Comparison of ENCODE assay signal across 21 mouse cellular contexts in the genomic region with DNA sequence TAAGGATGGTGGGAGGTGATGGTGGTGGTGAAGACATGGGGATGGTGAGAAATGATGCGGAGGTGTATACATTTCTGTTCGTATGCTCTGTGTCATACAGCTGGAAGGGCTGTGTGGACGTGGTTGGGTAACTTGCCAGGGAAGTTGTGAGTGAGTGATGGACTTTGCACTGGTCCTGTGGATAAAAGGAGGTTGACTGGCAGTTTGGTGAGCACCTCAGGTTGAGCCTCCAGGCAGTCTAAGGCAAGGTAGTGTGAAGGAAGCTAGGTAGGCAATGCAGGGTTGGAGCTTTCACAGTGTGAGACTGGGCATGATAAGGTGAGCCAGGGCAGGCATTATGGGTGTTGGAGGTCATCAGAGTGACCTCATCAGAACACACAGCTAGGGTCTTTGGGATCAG. TPM values are rescaled to one million over a fixed set of nuclear protein-coding genes. Genes with fewer than 3 reads are reported as not detected.
A peak's percentile ranks its signal among the peaks of the same experiment; 100 is the strongest.
DNase-seq lines count a peak whose midpoint lies in the region; ATAC-seq and TF ChIP-seq lines count a peak whose summit lies in the region.
"Had no signal": no experiment of that assay in that cellular context is flagged by ENCODE, and none has a peak within 500 bp of the region (broad histone marks: within the 10 kb centered on the region; RNA-seq: fewer than 3 reads in every experiment).

No protein-coding gene starts in this region.

- H3K27ac ChIP-seq in kidney, adult 2 months (ENCODE audit: insufficient read depth, low read depth, low read length) = no peak overlapping the region
- H3K27ac ChIP-seq in liver, adult 2 months (replicated peaks; ENCODE audit: insufficient read depth, low read depth, low read length) = no peak overlapping the region
- H3K27ac ChIP-seq in liver, embryonic 12.5 days = no peak overlapping the region
- 0 out of 2 replicates have a peak overlapping the region, but pooled peaks have one; percentile 23 for H3K27ac ChIP-seq in neural tube, embryonic 11.5 days (ENCODE audit: low read depth, low read length)
- H3K27ac ChIP-seq: embryonic facial prominence, embryonic 12.5 days; forebrain, embryonic 12.5 days; heart, embryonic 10.5 days had no signal

- no peaks in the 10 kb centered on the region for H3K79me2 ChIP-seq in liver, adult 2 months (ENCODE audit: control insufficient read depth, insufficient read depth, low read length)

- peak; percentile 56 for DNase-seq in kidney, adult 2 months
- DNase-seq in kidney, postnatal 10 days = no peak
- DNase-seq in liver, adult 2 months (ENCODE audit: extremely low read depth, low read depth, low spot score) = peak; percentile 65
- DNase-seq in neural tube, embryonic 11.5 days (ENCODE audit: low spot score) = no peak
- DNase-seq in neural tube, embryonic 10.5 days (ENCODE audit: extremely low spot score, low spot score) = no peak
- DNase-seq in left cerebral cortex, postnatal 10 days (ENCODE audit: extremely low spot score in 1 of 2, low spot score in 2 of 2) = no peak
- DNase-seq: adrenal gland, postnatal 14 days; cerebellum, adult 11-12 months; cerebellum, adult 9-10 months; cerebellum, postnatal 25 days; gastrocnemius, postnatal 10 days; heart, adult 18-20 months; heart, postnatal 10 days; heart, postnatal 4 days had no signal

- H3K4me1 ChIP-seq in kidney, adult 2 months (ENCODE audit: control insufficient read depth, insufficient read depth, low read length) = 0 out of 2 replicates have a peak, but pooled peaks cover 3% of the 10 kb centered on the region
- H3K4me1 ChIP-seq in liver, adult 2 months (ENCODE audit: control insufficient read depth, insufficient read depth, low read length) = peaks cover 2% of the 10 kb centered on the region; the same call in 1 of the 2 replicates
- peaks cover 14% of the 10 kb centered on the region for H3K4me1 ChIP-seq in liver, embryonic 12.5 days
- H3K4me1 ChIP-seq in neural tube, embryonic 11.5 days (ENCODE audit: control insufficient read depth, insufficient read depth, low read length) = peaks cover 34% of the 10 kb centered on the region

- no peak for ATAC-seq in liver, embryonic 12.5 days
- no peak for ATAC-seq in neural tube, embryonic 11.5 days (ENCODE audit: insufficient read depth, low FRiP score, low TSS enrichment)
- ATAC-seq: activated CD4-positive, CD25-positive, alpha-beta regulatory T cell, adult 4 months; forebrain, embryonic 16.5 days; Patski had no signal

- 87% methylated on average over 3 of the region's 3 CpGs for WGBS in kidney, adult 2 months
- WGBS in liver, adult 2 months = 45% methylated on average over 3 of the region's 3 CpGs
- WGBS in liver, embryonic 12.5 days (ENCODE audit: insufficient replicate concordance) = 87% methylated on average over 3 of the region's 3 CpGs
- 95% methylated on average over 3 of the region's 3 CpGs for WGBS in neural tube, embryonic 11.5 days

- no peak overlapping the region for H3K4me2 ChIP-seq in liver, embryonic 12.5 days
- H3K4me2 ChIP-seq in neural tube, embryonic 11.5 days (ENCODE audit: low read depth) = no peak overlapping the region
- H3K4me2 ChIP-seq: embryonic facial prominence, embryonic 12.5 days; forebrain, embryonic 12.5 days had no signal

- H3K27me3 ChIP-seq in kidney, adult 2 months (replicated peaks; ENCODE audit: control insufficient read depth, insufficient read depth, low read length) = no peaks in the 10 kb centered on the region
- H3K27me3 ChIP-seq in liver, adult 2 months (ENCODE audit: control insufficient read depth, insufficient read depth, low read length) = no peaks in the 10 kb centered on the region
- no peaks in the 10 kb centered on the region for H3K27me3 ChIP-seq in liver, embryonic 12.5 days (replicated peaks)
- H3K27me3 ChIP-seq in neural tube, embryonic 11.5 days (ENCODE audit: control insufficient read depth, insufficient read depth, low read length) = no peaks in the 10 kb centered on the region
- H3K27me3 ChIP-seq: embryonic facial prominence, embryonic 12.5 days; forebrain, embryonic 12.5 days; Patski had no signal

- H3K9me3 ChIP-seq in liver, embryonic 12.5 days (replicated peaks) = no peaks in the 10 kb centered on the region
- H3K9me3 ChIP-seq in neural tube, embryonic 11.5 days (ENCODE audit: control insufficient read depth, low read length) = no peaks in the 10 kb centered on the region
- H3K9me3 ChIP-seq: embryonic facial prominence, embryonic 12.5 days; forebrain, embryonic 12.5 days; heart, embryonic 10.5 days had no signal

- H3K36me3 ChIP-seq in kidney, adult 2 months (ENCODE audit: control insufficient read depth, insufficient read depth, low read length) = no peaks in the 10 kb centered on the region
- no peaks in the 10 kb centered on the region for H3K36me3 ChIP-seq in liver, adult 2 months (ENCODE audit: control insufficient read depth, insufficient read depth, low read length)
- no peaks in the 10 kb centered on the region for H3K36me3 ChIP-seq in liver, embryonic 12.5 days
- no peaks in the 10 kb centered on the region for H3K36me3 ChIP-seq in neural tube, embryonic 11.5 days (ENCODE audit: control insufficient read depth, insufficient read depth, low read length)
- H3K36me3 ChIP-seq: embryonic facial prominence, embryonic 12.5 days; forebrain, embryonic 12.5 days; heart, embryonic 10.5 days had no signal

- H3K9ac ChIP-seq in liver, adult 2 months (ENCODE audit: low read depth, low read length) = no peak overlapping the region
- no peak overlapping the region for H3K9ac ChIP-seq in liver, embryonic 12.5 days
- no peak overlapping the region for H3K9ac ChIP-seq in neural tube, embryonic 11.5 days (ENCODE audit: low read length)
- H3K9ac ChIP-seq: embryonic facial prominence, embryonic 12.5 days; forebrain, embryonic 12.5 days had no signal

- TF ChIP-seq CTCF in kidney, adult 2 months (conservative IDR thresholded peaks at IDR 0.05; ENCODE audit: insufficient read depth, insufficient read length, low read depth, low read length) = no peak
- no peak for TF ChIP-seq CTCF in liver, adult 2 months (IDR thresholded peaks at IDR 0.05; ENCODE audit: low read depth, low read length)

- no peak for TF ChIP-seq POLR2A in kidney, adult 2 months (IDR thresholded peaks at IDR 0.05; ENCODE audit: low read depth, low read length)
- TF ChIP-seq POLR2A in liver, adult 2 months (IDR thresholded peaks at IDR 0.05; ENCODE audit: extremely low read depth, insufficient read depth, low read length) = no peak

- intact Hi-C loops in left cerebral cortex, postnatal 10 days (cut with DNase I) = no loop called here

- no peak overlapping the region for H3K4me3 ChIP-seq in kidney, adult 2 months (ENCODE audit: insufficient read depth, low read depth, low read length)
- no peak overlapping the region for H3K4me3 ChIP-seq in liver, adult 2 months (ENCODE audit: insufficient read depth, low read depth, low read length)
- H3K4me3 ChIP-seq in liver, embryonic 12.5 days = no peak overlapping the region
- no peak overlapping the region for H3K4me3 ChIP-seq in neural tube, embryonic 11.5 days (ENCODE audit: low read depth, low read length)
- H3K4me3 ChIP-seq: embryonic facial prominence, embryonic 12.5 days; forebrain, embryonic 12.5 days; heart, embryonic 10.5 days had no signal

RNA-seq across cellular contexts. Expression of a gene that starts 31.0 kb away (rescaled TPM):
- 25.9 and 29.4 TPM in 2 replicates for polyA plus RNA-seq in kidney, adult 2 months (2012; rRNA removed)
- 6.7 and 9.0 TPM in 2 replicates for total RNA-seq in liver, adult 2 months (2014; rRNA removed)
- polyA plus RNA-seq in liver, adult 2 months (2012; rRNA removed) = 16.6 and 18.1 TPM in 2 replicates
- 34.7 and 36.0 TPM in 2 replicates for polyA plus RNA-seq in liver, embryonic 12.5 days (2016; fragmentation: Nextera tagmentation; extraction: Ambion mirVana)
- polyA plus RNA-seq in neural tube, embryonic 11.5 days (2014; fragmentation: Nextera tagmentation; extraction: Ambion mirVana) = 55.1 and 56.4 TPM in 2 replicates
- 10 to 100 TPM; 51.4 to 57.0 TPM for total RNA-seq in left cerebral cortex, postnatal 10 days (2021)

RNA-seq across cellular contexts. Expression of a gene that starts 32.4 kb away (rescaled TPM):
- 30.1 and 30.6 TPM in 2 replicates for polyA plus RNA-seq in kidney, adult 2 months (2012; rRNA removed)
- total RNA-seq in liver, adult 2 months (2014; rRNA removed) = 17.2 and 18.1 TPM in 2 replicates
- polyA plus RNA-seq in liver, adult 2 months (2012; rRNA removed) = 13.1 and 14.3 TPM in 2 replicates
- 28.5 and 30.5 TPM in 2 replicates for polyA plus RNA-seq in liver, embryonic 12.5 days (2016; fragmentation: Nextera tagmentation; extraction: Ambion mirVana)
- 36.7 and 38.7 TPM in 2 replicates for polyA plus RNA-seq in neural tube, embryonic 11.5 days (2014; fragmentation: Nextera tagmentation; extraction: Ambion mirVana)
- total RNA-seq in left cerebral cortex, postnatal 10 days (2021) = 10 to 100 TPM; 51.2 to 52.9 TPM

Comparison
In these comparisons a context has a peak if more than half of its experiments do, and no peak if none do; other contexts are left out.
1. DNase-seq: peak in kidney, adult 2 months (single experiment) and liver, adult 2 months (single experiment); none in kidney, postnatal 10 days (single experiment), neural tube, embryonic 11.5 days (single experiment), neural tube, embryonic 10.5 days (single experiment) and left cerebral cortex, postnatal 10 days (0 of 2).